Mouse (Mus musculus) hindlimb bud, embryonic 11.5 days (tissue): ENCODE data around the gene Pou3f1.

ENCODE experiments used
- DNase-seq: peaks from one replicate; pipeline ENCODE4 v3.0.0-alpha.2; 2012; ENCODE audit warnings: low read depth, low spot score; ENCODE audit errors: extremely low spot score

Pou3f1 gene

GRCm38 (mm10) chr4:124656518-124656853 lies at the start of gene Pou3f1:
Gene Pou3f1, plus strand, starts transcription at chr4:124656807.
- DNase-seq, result no peak

DNA sequence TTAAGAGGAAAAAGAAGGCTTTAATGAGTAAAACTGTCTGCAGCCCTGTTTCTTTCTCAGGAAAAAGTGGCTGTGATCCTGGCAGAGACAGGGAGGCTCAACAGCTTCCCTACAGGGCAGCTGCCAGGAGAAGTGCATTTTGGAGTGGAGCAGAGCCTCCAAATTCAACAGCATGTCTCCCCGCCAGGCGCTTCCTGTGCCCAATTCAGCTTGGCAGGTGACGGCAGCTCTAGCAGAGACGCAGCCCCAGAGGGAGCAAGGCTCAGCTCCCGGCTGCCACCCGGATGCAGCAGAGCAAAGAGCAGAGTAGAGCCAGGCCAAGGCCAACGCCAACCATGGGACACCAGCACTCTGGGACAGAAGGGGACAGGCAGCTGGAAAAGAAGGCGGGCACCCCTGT lies 49.4 kb upstream of the Pou3f1 start:
- DNase-seq, result no peak

GRCm38 (mm10) chr4:124610066-124610465 lies 46.5 kb upstream of the Pou3f1 start:
- no peak for DNase-seq

- DNase-seq, result no peak
Measured at GRCm38 (mm10) chr4:124610703-124611102, 45.9 kb upstream of the Pou3f1 start, which contains the start of gene 3100002H09Rik. Gene 3100002H09Rik, minus strand, starts transcription at chr4:124610803.

- DNase-seq, result no peak
Measured at GRCm38 (mm10) chr4:124611768-124612167, 44.8 kb upstream of the Pou3f1 start.

GRCm38 (mm10) chr4:124614189-124614588 lies 42.4 kb upstream of the Pou3f1 start:
- no peak for DNase-seq

- no peak for DNase-seq
Measured at GRCm38 (mm10) chr4:124615406-124615960, 41.1 kb upstream of the Pou3f1 start.

DNA sequence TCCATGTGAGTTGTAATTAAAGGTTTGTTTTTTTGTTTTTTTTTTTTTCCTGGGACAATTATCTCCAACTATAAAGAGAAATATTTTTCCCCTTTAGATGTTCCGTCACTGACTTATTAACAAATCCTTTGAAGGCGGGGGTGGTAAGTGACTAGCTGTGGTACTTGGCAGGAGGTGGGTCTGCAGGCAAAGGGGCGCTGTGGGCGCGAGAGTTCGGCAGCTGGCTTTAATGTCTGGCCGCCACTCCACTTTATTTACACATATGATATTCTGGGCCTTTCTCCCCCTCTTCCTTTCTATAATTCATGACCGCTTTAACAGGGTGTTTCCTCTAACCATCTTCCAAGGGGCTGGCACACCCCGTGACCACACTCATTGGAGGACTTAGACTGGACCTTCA lies 40.6 kb upstream of the Pou3f1 start:
- no peak for DNase-seq

GRCm38 (mm10) chr4:124616636-124617035 lies 40.0 kb upstream of the Pou3f1 start:
- no peak for DNase-seq

DNA sequence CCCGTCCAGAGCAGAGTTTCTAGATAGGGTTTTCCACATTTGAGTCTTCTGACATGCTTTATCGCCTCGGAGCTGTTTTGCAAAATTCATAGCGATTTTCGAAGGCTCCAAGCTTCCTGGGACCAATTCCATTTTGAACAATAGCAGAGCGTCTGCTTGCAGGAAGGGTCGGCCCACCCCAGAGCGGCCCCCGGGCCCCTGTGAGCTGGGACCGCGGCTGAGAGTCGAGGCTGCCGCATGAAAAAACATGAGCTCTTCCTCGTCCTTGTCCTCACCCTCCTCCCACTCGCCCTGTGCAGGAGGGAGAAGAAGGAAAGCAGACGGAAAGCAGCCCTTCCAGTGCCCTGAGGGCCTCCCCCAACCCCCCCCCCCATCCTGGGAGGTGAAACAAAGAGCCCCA lies 38.0 kb upstream of the Pou3f1 start:
- no peak for DNase-seq

GRCm38 (mm10) chr4:124621406-124621805 lies 35.2 kb upstream of the Pou3f1 start:
- no peak for DNase-seq

- DNase-seq, result no peak
Measured at GRCm38 (mm10) chr4:124622566-124622965, 34.0 kb upstream of the Pou3f1 start.

DNA sequence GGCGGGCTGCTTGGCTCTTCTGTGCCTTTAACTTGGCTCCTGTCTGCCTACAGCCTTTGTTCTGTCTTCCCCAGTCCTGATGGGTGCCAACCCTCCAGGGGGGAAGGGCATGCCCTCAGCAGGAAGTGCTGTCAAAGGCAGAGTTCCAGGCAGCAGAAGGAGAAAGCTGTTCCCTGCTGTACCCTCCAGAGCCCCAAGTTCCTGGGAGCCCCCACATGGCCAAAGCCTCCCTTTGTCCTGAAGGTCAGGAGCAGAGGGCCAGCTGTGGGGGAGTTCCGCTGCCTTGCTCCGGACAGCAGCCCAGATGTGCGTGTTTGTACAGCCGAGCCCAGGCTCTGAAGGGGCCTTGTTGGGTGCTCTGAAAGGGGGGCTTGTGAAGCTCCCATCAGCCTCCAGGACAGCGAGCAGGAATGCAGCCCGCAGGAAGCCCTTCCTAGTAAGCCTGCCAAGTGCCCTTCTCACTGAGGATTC lies 32.5 kb upstream of the Pou3f1 start:
- no peak for DNase-seq

GRCm38 (mm10) chr4:124626836-124627235 lies 29.8 kb upstream of the Pou3f1 start:
- no peak for DNase-seq

DNA sequence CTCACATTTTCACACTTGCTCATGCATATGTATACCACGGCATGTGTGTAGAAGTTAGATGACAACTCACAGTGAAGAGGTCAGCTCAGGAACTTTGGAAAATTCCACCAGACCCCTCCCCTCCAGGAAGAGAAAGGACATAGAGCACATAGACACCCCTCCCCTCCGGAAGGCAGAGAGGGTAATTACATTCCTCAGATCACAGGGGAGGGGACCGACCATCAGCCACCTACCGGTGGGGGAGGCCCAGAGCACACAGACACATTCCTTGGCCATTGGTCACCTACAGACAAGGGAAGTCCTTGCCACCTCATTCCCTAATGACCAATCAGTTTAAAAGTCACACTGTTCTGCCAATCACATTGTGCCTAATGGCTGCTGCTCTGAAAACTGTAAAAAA lies 25.2 kb upstream of the Pou3f1 start:
- no peak for DNase-seq

DNA sequence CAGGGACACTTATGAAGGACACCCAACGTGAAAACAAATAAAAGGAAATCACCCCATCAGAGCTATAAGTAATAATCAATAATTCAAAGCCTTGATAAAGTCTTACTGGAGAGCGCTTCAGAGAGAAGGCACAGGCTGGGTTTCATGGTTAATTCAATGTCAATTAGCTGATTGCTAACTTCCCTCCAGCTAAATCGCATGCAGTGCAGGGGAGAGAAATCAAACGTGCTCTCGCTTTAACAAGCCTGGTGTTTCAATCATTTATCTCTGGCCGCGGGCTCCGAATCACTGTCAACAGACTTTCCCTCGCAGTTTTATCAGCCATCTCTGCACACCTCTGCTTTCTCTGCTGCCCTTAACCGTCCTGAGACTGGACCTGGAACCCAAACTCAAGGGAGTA lies 23.8 kb upstream of the Pou3f1 start:
- no peak for DNase-seq

- DNase-seq, result no peak
Measured at GRCm38 (mm10) chr4:124633281-124633680, 23.3 kb upstream of the Pou3f1 start.

DNA sequence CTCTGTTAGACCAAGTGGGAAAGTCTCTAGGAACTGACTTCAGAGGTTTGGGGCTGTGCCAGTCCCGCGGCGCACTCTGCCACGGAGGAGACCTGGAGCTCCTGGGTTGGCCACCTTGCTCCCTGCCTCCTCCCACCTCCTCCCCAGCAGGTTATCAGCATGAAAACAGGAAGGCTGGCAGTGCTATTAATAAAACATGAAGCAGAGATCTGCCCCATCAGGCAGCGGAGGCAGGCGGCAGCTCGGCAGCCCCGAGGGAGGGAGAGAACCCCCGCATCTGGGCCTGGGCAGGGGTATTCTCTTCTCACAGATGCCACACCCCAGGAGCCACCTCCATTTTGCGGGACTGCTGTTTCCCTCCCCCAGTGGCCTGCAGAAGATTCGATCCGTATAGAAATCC lies 16.9 kb upstream of the Pou3f1 start:
- no peak for DNase-seq

GRCm38 (mm10) chr4:124643859-124644258 lies 12.7 kb upstream of the Pou3f1 start:
- DNase-seq, result no peak

GRCm38 (mm10) chr4:124644974-124645433 lies 11.6 kb upstream of the Pou3f1 start:
- no peak for DNase-seq

- DNase-seq, result no peak
Measured at GRCm38 (mm10) chr4:124646591-124646990, 10.0 kb upstream of the Pou3f1 start.

DNA sequence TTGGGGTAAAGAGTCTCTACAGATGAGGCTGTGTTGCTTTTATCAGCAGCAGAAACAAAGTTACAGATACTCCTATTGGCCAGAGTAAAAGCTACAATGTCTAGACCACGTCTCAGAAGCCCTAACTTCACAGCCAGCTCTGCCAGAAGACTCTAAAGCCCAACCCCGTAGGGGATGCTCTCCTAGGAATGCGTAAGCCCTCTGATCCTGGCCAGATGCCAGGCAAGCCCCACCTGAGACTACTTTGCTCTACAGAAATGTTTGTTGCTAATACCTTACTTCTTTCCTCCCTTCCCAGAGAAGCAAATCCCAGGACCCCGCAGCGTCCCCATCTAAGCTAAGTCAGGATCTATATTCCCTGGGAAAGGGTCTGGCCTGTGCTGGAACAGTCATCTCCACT lies 8.7 kb upstream of the Pou3f1 start:
- no peak for DNase-seq

GRCm38 (mm10) chr4:124652886-124653285 lies 3.7 kb upstream of the Pou3f1 start:
- DNase-seq, result no peak
